Mouse (Mus musculus): ENCODE data around the gene Slf2. TPM values are rescaled to one million over a fixed set of nuclear protein-coding genes. Genes with fewer than 3 reads are reported as not detected.

The Slf2 gene
- polyA plus RNA-seq, 1 experiment from 2014 or later, result 11.9 TPM

DNA sequence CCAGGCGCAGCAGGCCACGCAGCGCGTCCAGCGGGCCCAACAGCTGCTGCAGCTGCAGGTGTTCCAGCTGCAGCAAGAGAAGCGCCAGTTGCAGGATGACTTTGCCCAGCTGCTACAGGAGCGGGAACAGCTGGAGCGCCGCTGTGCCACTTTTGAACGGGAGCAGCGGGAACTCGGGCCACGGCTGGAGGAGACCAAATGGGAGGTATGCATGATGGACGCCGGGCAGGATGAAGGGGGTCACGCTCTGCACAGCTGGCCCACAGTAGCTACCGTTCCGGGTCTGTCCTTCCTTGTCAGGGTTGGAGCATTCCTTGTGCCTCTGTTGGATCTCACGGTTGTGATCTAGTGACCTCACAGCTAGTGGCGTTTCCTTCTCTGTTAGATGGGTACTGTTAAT is 93.8 kb downstream of the Slf2 start:
- Histone ChIP-seq H3K9me3 (replicated peaks; ENCODE audit: control insufficient read depth, low read length) (no peaks in the 10 kb centered on the region), H3K4me1 (ENCODE audit: control insufficient read depth, low read depth, low read length) (no peaks in the 10 kb centered on the region), H3K9ac (ENCODE audit: low read depth, low read length) (no peak overlapping the region), H3K36me3 (ENCODE audit: control insufficient read depth, insufficient read depth) (peaks cover 6% of the 10 kb centered on the region; the same call in 1 of the 2 replicates), H3K27ac (ENCODE audit: low read length) (no peak overlapping the region), H3K27me3 (ENCODE audit: control insufficient read depth, insufficient read depth, low read depth, low read length) (no peaks in the 10 kb centered on the region), H3K4me3 (ENCODE audit: low read depth, low read length) (no peak overlapping the region), H3K4me2 (ENCODE audit: low read depth, low read length) (no peak overlapping the region)
- 91% methylated on average over 20 of the region's 20 CpGs for WGBS (ENCODE audit: insufficient replicate concordance)
- no peak for ATAC-seq (ENCODE audit: low read depth)

DNA sequence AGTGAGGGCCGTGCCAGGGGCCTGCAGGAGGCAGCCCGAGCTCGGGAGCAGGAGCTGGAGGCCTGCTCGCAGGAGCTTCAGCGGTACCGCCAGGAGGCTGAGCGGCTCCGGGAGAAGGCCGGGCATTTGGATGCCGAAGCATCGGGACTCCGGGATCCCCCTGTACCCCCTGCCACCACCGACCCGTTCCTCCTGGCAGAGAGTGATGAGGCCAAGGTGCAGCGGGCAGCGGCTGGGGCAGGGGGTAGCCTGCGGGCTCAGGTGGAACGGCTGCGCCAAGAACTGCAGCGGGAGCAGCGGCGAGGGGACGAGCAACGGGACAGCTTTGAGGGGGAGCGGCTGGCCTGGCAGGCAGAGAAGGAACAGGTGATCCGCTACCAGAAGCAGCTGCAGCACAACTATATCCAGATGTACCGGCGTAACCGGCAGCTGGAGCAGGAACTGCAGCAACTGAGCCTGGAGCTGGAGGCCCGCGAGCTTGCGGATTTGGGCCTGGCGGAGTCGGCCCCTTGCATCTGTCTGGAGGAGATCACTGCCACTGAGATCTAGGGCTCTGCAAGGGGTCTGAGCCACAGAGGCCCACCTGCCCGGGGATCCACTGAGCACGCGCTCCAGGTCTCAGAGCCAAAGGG is 95.1 kb downstream of the Slf2 start:
- Histone ChIP-seq H3K4me3 (ENCODE audit: low read depth, low read length) (no peak overlapping the region), H3K4me2 (ENCODE audit: low read depth, low read length) (no peak overlapping the region), H3K9ac (ENCODE audit: low read depth, low read length) (no peak overlapping the region), H3K36me3 (ENCODE audit: control insufficient read depth, insufficient read depth) (peaks cover 6% of the 10 kb centered on the region; the same call in 1 of the 2 replicates), H3K9me3 (replicated peaks; ENCODE audit: control insufficient read depth, low read length) (no peaks in the 10 kb centered on the region), H3K27ac (ENCODE audit: low read length) (no peak overlapping the region), H3K27me3 (ENCODE audit: control insufficient read depth, insufficient read depth, low read depth, low read length) (no peaks in the 10 kb centered on the region), H3K4me1 (ENCODE audit: control insufficient read depth, low read depth, low read length) (peaks cover 7% of the 10 kb centered on the region)
- WGBS (ENCODE audit: insufficient replicate concordance), result 82% methylated on average over 37 of the region's 37 CpGs
- no peak for ATAC-seq (ENCODE audit: low read depth)

DNA sequence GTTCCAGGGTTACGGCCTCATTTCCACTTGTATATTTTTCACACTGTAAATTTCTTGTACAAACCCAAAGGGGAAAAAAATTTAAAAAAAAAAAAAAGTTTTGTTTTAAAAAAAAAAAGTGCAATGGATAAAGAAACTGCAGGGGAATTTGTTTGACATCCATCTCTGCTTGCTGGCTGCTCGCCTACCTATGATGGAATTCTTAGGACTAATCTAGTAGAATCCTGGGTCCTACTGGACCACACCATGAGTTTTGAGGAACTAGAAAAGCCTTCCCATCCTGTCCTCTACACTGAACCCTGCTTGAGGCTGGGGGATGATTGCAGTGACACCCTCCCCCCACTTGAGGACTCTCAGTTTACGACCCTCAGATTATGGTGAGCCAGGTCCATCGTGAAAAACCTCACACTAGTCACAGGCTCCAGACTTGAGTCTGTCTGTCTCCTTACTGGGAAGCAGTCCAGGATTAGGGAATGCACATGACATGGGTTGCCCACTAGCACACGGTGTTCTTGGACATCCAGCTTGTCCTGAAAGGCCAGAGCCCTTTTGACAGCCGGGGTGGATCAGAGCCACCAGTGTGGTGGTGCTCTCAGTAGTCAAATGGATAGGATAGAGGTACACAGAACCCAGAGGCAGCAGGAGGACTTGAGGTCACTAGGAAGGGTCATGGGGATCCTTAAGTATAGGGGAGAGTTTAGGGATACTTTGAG is 96.2 kb downstream of the Slf2 start:
- H3K4me2 ChIP-seq (ENCODE audit: low read depth, low read length), result no peak overlapping the region
- no peak for ATAC-seq (ENCODE audit: low read depth)

DNA sequence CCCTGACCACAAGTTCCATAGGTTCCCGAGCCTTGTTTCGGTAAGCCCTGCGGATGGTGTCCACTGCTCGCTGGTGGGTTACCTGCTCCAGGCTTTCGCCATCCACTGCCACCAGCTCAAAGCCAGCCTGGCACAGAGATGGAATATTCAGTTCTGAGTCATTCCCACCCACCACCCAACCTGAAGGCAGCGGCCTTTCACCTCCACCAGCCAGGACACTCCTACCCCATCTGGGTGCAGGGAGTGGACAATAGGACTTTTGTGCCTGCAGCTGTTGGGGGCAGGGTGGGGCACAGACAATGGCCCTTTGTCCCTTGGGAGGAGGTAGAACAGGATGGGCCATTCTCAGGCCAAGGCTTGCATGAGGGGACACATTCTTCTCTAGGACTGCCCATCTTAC is 96.9 kb downstream of the Slf2 start:
- no peak overlapping the region for H3K4me3 ChIP-seq (ENCODE audit: low read depth, low read length)
- H3K27me3 ChIP-seq (ENCODE audit: control insufficient read depth, insufficient read depth, low read depth, low read length), result no peaks in the 10 kb centered on the region
- peaks cover 6% of the 10 kb centered on the region; the same call in 1 of the 2 replicates for H3K36me3 ChIP-seq (ENCODE audit: control insufficient read depth, insufficient read depth)
- WGBS (ENCODE audit: insufficient replicate concordance), result 74% methylated on average over 6 of the region's 6 CpGs
- ATAC-seq (ENCODE audit: low read depth), result no peak
- H3K9me3 ChIP-seq (replicated peaks; ENCODE audit: control insufficient read depth, low read length), result no peaks in the 10 kb centered on the region
- peaks cover 7% of the 10 kb centered on the region for H3K4me1 ChIP-seq (ENCODE audit: control insufficient read depth, low read depth, low read length)
- H3K4me2 ChIP-seq (ENCODE audit: low read depth, low read length), result no peak overlapping the region
- no peak overlapping the region for H3K27ac ChIP-seq (ENCODE audit: low read length)
- H3K9ac ChIP-seq (ENCODE audit: low read depth, low read length), result no peak overlapping the region

More for the DNA sequence above, 96.2 kb downstream of the Slf2 start:
- Histone ChIP-seq H3K4me1 (ENCODE audit: control insufficient read depth, low read depth, low read length) (peaks cover 7% of the 10 kb centered on the region), H3K4me3 (ENCODE audit: low read depth, low read length) (no peak overlapping the region), H3K27me3 (ENCODE audit: control insufficient read depth, insufficient read depth, low read depth, low read length) (no peaks in the 10 kb centered on the region), H3K27ac (ENCODE audit: low read length) (no peak overlapping the region), H3K36me3 (ENCODE audit: control insufficient read depth, insufficient read depth) (peaks cover 6% of the 10 kb centered on the region; the same call in 1 of the 2 replicates), H3K9ac (ENCODE audit: low read depth, low read length) (no peak overlapping the region), H3K9me3 (replicated peaks; ENCODE audit: control insufficient read depth, low read length) (no peaks in the 10 kb centered on the region)
- WGBS (ENCODE audit: insufficient replicate concordance), result 63% methylated on average over 6 of the region's 6 CpGs

DNA sequence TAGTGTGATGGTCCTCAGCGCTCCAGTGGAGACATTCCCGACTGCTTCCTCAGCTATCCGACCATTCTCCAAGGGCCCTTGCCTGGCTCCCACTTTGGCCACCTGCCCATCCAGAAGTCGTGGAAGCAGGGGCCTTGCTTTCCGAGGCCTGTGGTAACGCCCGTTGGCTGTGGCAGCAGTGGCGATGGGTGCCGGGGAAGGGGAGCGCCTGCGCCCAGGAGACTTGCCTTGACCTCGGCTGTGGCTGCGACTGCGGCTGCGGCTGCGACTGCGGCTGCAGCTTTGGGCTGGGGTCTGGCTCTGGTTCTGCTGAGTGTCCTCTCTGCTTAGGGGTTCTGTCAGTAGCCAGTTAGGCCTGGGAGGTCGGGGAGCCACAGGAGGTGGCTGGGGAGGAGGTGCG is 97.8 kb downstream of the Slf2 start:
- no peak for ATAC-seq (ENCODE audit: low read depth)
- Histone ChIP-seq H3K4me3 (ENCODE audit: low read depth, low read length) (no peak overlapping the region), H3K27me3 (ENCODE audit: control insufficient read depth, insufficient read depth, low read depth, low read length) (no peaks in the 10 kb centered on the region), H3K27ac (ENCODE audit: low read length) (no peak overlapping the region), H3K4me1 (ENCODE audit: control insufficient read depth, low read depth, low read length) (peaks cover 7% of the 10 kb centered on the region), H3K9me3 (replicated peaks; ENCODE audit: control insufficient read depth, low read length) (no peaks in the 10 kb centered on the region), H3K9ac (ENCODE audit: low read depth, low read length) (no peak overlapping the region), H3K36me3 (ENCODE audit: control insufficient read depth, insufficient read depth) (peaks cover 6% of the 10 kb centered on the region; the same call in 1 of the 2 replicates), H3K4me2 (ENCODE audit: low read depth, low read length) (no peak overlapping the region)
- 71% methylated on average over 19 of the region's 19 CpGs for WGBS (ENCODE audit: insufficient replicate concordance)

DNA sequence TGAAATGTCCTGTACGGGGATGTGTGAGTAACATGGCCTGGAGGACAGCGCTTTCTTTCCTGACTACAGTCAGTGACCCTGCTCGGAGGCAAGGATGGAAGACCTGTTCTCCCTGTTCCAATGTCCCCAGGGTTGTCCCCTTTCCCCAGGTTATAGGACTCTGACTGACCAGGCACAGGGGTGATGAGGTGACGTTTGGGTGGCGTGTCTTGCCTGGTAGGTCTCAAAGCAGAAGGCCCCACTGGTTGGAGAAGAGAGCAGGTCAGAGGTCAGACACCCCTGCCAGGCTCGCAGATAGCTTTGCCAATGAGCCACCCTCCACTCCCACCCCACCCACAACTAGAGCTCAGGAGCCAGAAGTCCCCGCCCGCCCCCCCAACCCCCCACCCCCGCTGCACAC is 98.6 kb downstream of the Slf2 start:
- H3K4me2 ChIP-seq (ENCODE audit: low read depth, low read length), result no peak overlapping the region
- peaks cover 6% of the 10 kb centered on the region; the same call in 1 of the 2 replicates for H3K36me3 ChIP-seq (ENCODE audit: control insufficient read depth, insufficient read depth)
- H3K27ac ChIP-seq (ENCODE audit: low read length), result no peak overlapping the region
- peaks cover 7% of the 10 kb centered on the region for H3K4me1 ChIP-seq (ENCODE audit: control insufficient read depth, low read depth, low read length)
- WGBS (ENCODE audit: insufficient replicate concordance), result 48% methylated on average over 8 of the region's 9 CpGs
- no peaks in the 10 kb centered on the region for H3K27me3 ChIP-seq (ENCODE audit: control insufficient read depth, insufficient read depth, low read depth, low read length)
- no peaks in the 10 kb centered on the region for H3K9me3 ChIP-seq (replicated peaks; ENCODE audit: control insufficient read depth, low read length)
- H3K4me3 ChIP-seq (ENCODE audit: low read depth, low read length), result no peak overlapping the region
- no peak for ATAC-seq (ENCODE audit: low read depth)
- H3K9ac ChIP-seq (ENCODE audit: low read depth, low read length), result no peak overlapping the region

DNA sequence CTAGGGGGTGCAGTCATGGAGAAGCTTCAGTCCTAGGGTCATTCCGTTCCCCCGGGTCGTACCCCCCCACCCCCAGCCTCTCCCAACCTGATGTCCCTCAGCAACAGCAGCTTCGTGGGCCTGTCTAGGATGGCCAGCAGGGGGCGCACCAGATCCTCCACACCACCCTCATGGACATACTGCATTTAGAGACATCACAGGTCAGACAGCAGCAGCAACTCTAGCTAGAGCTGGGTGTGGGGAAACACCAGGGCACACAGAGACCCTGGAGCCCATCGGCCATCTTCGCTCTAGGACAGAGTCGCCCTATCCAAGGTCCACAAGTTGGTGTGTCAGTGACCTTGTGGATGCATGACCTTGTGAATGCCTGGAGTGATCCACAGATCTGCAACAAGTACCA is 99.2 kb downstream of the Slf2 start:
- peaks cover 7% of the 10 kb centered on the region for H3K4me1 ChIP-seq (ENCODE audit: control insufficient read depth, low read depth, low read length)
- H3K27me3 ChIP-seq (ENCODE audit: control insufficient read depth, insufficient read depth, low read depth, low read length), result no peaks in the 10 kb centered on the region
- H3K36me3 ChIP-seq (ENCODE audit: control insufficient read depth, insufficient read depth), result peaks cover 6% of the 10 kb centered on the region; the same call in 1 of the 2 replicates
- H3K9me3 ChIP-seq (replicated peaks; ENCODE audit: control insufficient read depth, low read length), result no peaks in the 10 kb centered on the region
- H3K27ac ChIP-seq (ENCODE audit: low read length), result no peak overlapping the region
- H3K4me3 ChIP-seq (ENCODE audit: low read depth, low read length), result no peak overlapping the region
- no peak for ATAC-seq (ENCODE audit: low read depth)
- peak overlapping the region; percentile 49; the same call in 1 of the 2 replicates for H3K4me2 ChIP-seq (ENCODE audit: low read depth, low read length)
- no peak overlapping the region for H3K9ac ChIP-seq (ENCODE audit: low read depth, low read length)
- 33% methylated on average over 7 of the region's 8 CpGs for WGBS (ENCODE audit: insufficient replicate concordance)

DNA sequence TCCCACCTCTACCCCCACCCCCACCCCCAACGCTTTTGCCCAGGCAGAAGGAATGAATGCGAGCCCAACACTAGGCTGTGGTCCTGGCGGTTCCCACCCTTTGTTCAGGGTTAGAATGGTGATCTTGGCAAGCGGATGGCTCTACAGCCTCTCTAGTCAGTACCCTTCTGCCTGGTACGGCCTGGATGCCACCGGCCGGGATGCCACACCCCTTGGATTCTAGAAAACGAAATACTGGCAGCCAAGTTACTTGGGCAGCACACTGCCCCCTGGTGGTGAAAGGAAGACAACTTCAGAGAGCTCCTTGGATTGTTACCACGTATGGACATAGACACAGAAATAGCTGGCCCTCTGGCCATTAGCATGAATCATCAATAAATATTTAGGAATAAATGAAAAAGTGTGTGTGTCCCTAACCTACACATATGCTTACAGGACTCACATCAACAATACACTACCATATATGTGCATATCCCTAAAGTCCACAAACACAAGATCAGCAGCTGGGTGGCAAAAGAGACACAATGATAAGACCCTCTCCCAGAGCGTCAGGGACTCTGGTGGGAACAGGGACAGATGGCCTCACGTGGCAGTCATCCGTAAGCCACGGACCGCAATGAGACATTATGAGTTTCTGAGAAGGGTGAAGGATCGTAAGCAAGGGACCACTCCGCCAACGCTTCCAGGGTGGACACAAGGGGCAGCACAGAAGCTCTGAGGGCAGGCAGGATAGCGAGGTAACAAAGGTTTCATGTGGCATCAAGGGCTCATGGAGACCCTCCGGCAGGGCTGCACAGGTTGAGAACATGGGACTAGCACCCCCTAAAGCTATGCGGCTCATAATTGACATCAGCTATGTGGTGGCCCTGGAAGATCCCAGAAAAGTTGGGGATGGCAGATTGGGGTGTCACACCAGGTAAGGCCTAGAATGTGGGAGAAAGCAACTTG is 100.1 kb downstream of the Slf2 start:
- Histone ChIP-seq H3K9me3 (replicated peaks; ENCODE audit: control insufficient read depth, low read length) (no peaks in the 10 kb centered on the region), H3K4me1 (ENCODE audit: control insufficient read depth, low read depth, low read length) (peaks cover 7% of the 10 kb centered on the region), H3K4me2 (ENCODE audit: low read depth, low read length) (peak overlapping the region; percentile 49), H3K36me3 (ENCODE audit: control insufficient read depth, insufficient read depth) (peaks cover 2% of the 10 kb centered on the region; the same call in 1 of the 2 replicates), H3K4me3 (ENCODE audit: low read depth, low read length) (0 out of 2 replicates have a peak overlapping the region, but pooled peaks have one; percentile 20), H3K9ac (ENCODE audit: low read depth, low read length) (no peak overlapping the region), H3K27me3 (ENCODE audit: control insufficient read depth, insufficient read depth, low read depth, low read length) (no peaks in the 10 kb centered on the region), H3K27ac (ENCODE audit: low read length) (no peak overlapping the region)
- WGBS (ENCODE audit: insufficient replicate concordance), result 32% methylated on average over 20 of the region's 20 CpGs
- ATAC-seq (ENCODE audit: low read depth), result peak; percentile 12; the same call in 1 of the 2 replicates
